Mouse (Mus musculus) neural tube, embryonic 15.5 days (tissue): ENCODE results near the gene Wdr34. TPM values are rescaled to one million over a fixed set of nuclear protein-coding genes. Genes with fewer than 3 reads are reported as not detected.

Experiments
- ATAC-seq: fragments of 200-750 bp; cut with Nextera tagmentation; 2 replicates; pipeline ENCODE4 v1.8.0; 2017; ENCODE audit warnings: mild to moderate bottlenecking, moderate TSS enrichment, moderate library complexity; ENCODE audit not compliant: low FRiP score
- H3K27ac ChIP-seq: fragments of 300-500 bp; sonication (generic); replicated peaks from 2 replicates; pipeline ENCODE4 v1.5.1; 2015; ENCODE audit warnings: mild to moderate bottlenecking, inconsistent platforms
- H3K27me3 ChIP-seq: fragments of 300-500 bp; sonication (generic); replicated peaks from 2 replicates; pipeline ENCODE4 v1.6.1; 2015; ENCODE audit warnings: inconsistent platforms
- H3K36me3 ChIP-seq: fragments of 300-500 bp; sonication (generic); 2 replicates; pipeline ENCODE4 v1.6.1; 2015; ENCODE audit warnings: inconsistent platforms
- H3K4me1 ChIP-seq: fragments of 300-500 bp; sonication (generic); 2 replicates; pipeline ENCODE4 v1.6.1; 2015; ENCODE audit warnings: inconsistent platforms
- H3K4me2 ChIP-seq: fragments of 300-500 bp; sonication (generic); 2 replicates; pipeline ENCODE4 v1.6.1; 2015; ENCODE audit warnings: inconsistent platforms, mild to moderate bottlenecking, moderate library complexity
- H3K4me3 ChIP-seq: fragments of 300-500 bp; sonication (generic); replicated peaks from 2 replicates; pipeline ENCODE4 v1.5.1; 2015; ENCODE audit warnings: mild to moderate bottlenecking, inconsistent platforms
- H3K9ac ChIP-seq: fragments of 300-500 bp; sonication (generic); replicated peaks from 2 replicates; pipeline ENCODE4 v1.6.1; 2015; ENCODE audit warnings: mild to moderate bottlenecking, inconsistent platforms
- H3K9me3 ChIP-seq: fragments of 300-500 bp; sonication (generic); replicated peaks from 2 replicates; pipeline ENCODE4 v1.6.1; 2016; ENCODE audit warnings: inconsistent platforms
- WGBS: fragments of 180-500 bp; shearing (Covaris S2); methylation state at CpG from one replicate; pipeline ENCODE4 v1.1.7; 2015; ENCODE audit warnings: mixed read lengths; 5-methylcytosine and 5-hydroxymethylcytosine counted together
- polyA plus RNA-seq: library from polyadenylated mRNA; unstranded; fragments of >200 nt; fragmentation: Nextera tagmentation; extraction: Ambion mirVana; gene quantifications from 2 replicates; pipeline ENCODE4 v1.2.1, GENCODE M21; 2015

Gene Wdr34
- polyA plus RNA-seq, result 63.0 and 72.9 TPM in 2 replicates

GRCm38 (mm10) chr2:30048699-30049388 lies at the start of gene Wdr34:
TSS of gene Wdr34 (minus strand) at chr2:30048881.
- Histone ChIP-seq H3K9me3 (no peaks in the 10 kb centered on the region), H3K4me1 (peaks cover 12% of the 10 kb centered on the region), H3K4me2 (peak within 1 kb of the TSS; percentile 61), H3K4me3 (peak within 1 kb of the TSS; percentile 83), H3K27ac (peak within 1 kb of the TSS; percentile 98), H3K36me3 (peaks cover 12% of the 10 kb centered on the region; the same call in 1 of the 2 replicates), H3K27me3 (no peaks in the 10 kb centered on the region), H3K9ac (peak within 1 kb of the TSS; percentile 79)
- ATAC-seq, result peak; percentile 96
- 1% methylated on average over 54 of the region's 54 CpGs for WGBS

GRCm38 (mm10) chr2:30095882-30096527 lies 47.3 kb upstream of the Wdr34 start:
- no peak for ATAC-seq
- Histone ChIP-seq H3K27ac (no peak overlapping the region), H3K36me3 (peaks cover 42% of the 10 kb centered on the region), H3K27me3 (no peaks in the 10 kb centered on the region), H3K4me2 (no peak overlapping the region), H3K4me3 (no peak overlapping the region), H3K9me3 (no peaks in the 10 kb centered on the region), H3K9ac (no peak overlapping the region), H3K4me1 (peaks cover 23% of the 10 kb centered on the region)
- WGBS, result 87% methylated on average over 2 of the region's 2 CpGs

- peak overlapping the region; percentile 88 for H3K4me2 ChIP-seq
- H3K9ac ChIP-seq, result peak overlapping the region; percentile 60
- H3K36me3 ChIP-seq, result peaks cover 24% of the 10 kb centered on the region
- peaks cover 23% of the 10 kb centered on the region for H3K4me1 ChIP-seq
- H3K4me3 ChIP-seq, result peak overlapping the region; percentile 67
- peak; percentile 10; the same call in 1 of the 2 replicates for ATAC-seq
- H3K27me3 ChIP-seq, result no peaks in the 10 kb centered on the region
- H3K27ac ChIP-seq, result peak overlapping the region; percentile 61
- 2% methylated on average over 13 of the region's 13 CpGs for WGBS
- no peaks in the 10 kb centered on the region for H3K9me3 ChIP-seq
Observed at GRCm38 (mm10) chr2:30094208-30094588, 45.5 kb upstream of the Wdr34 start.

- WGBS, result under 1% methylated on average over 51 of the region's 51 CpGs
- peak; percentile 97 for ATAC-seq
- peaks cover 23% of the 10 kb centered on the region for H3K4me1 ChIP-seq
- H3K27me3 ChIP-seq, result no peaks in the 10 kb centered on the region
- H3K27ac ChIP-seq, result peak within 1 kb of the TSS; percentile 61
- H3K36me3 ChIP-seq, result peaks cover 18% of the 10 kb centered on the region
- H3K4me2 ChIP-seq, result peak within 1 kb of the TSS; percentile 88
- peak within 1 kb of the TSS; percentile 67 for H3K4me3 ChIP-seq
- no peaks in the 10 kb centered on the region for H3K9me3 ChIP-seq
- peak within 1 kb of the TSS; percentile 60 for H3K9ac ChIP-seq
Observed at GRCm38 (mm10) chr2:30093471-30094207, 45.0 kb upstream of the Wdr34 start, which contains the start of gene Zdhhc12. TSS of gene Zdhhc12 (minus strand) at chr2:30093648.

- Histone ChIP-seq H3K27ac (no peak overlapping the region), H3K4me2 (peak overlapping the region; percentile 88), H3K27me3 (no peaks in the 10 kb centered on the region), H3K4me3 (peak overlapping the region; percentile 67), H3K36me3 (peaks cover 9% of the 10 kb centered on the region), H3K9me3 (no peaks in the 10 kb centered on the region), H3K9ac (peak overlapping the region; percentile 60; the same call in 1 of the 2 replicates), H3K4me1 (peaks cover 23% of the 10 kb centered on the region)
- 68% methylated on average over 6 of the region's 6 CpGs for WGBS
- no peak for ATAC-seq
Observed at GRCm38 (mm10) chr2:30092280-30092918, 43.7 kb upstream of the Wdr34 start.

GRCm38 (mm10) chr2:30091521-30091920 lies 42.8 kb upstream of the Wdr34 start:
- WGBS, result 95% methylated on average over 12 of the region's 12 CpGs
- no peak overlapping the region for H3K4me2 ChIP-seq
- H3K27me3 ChIP-seq, result no peaks in the 10 kb centered on the region
- peaks cover 1% of the 10 kb centered on the region; the same call in 1 of the 2 replicates for H3K36me3 ChIP-seq
- H3K9ac ChIP-seq, result no peak overlapping the region
- H3K27ac ChIP-seq, result no peak overlapping the region
- no peak overlapping the region for H3K4me3 ChIP-seq
- ATAC-seq, result no peak
- no peaks in the 10 kb centered on the region for H3K9me3 ChIP-seq
- peaks cover 23% of the 10 kb centered on the region for H3K4me1 ChIP-seq

- Histone ChIP-seq H3K36me3 (no peaks in the 10 kb centered on the region), H3K27me3 (no peaks in the 10 kb centered on the region), H3K9ac (no peak overlapping the region), H3K4me3 (no peak overlapping the region), H3K4me1 (peaks cover 6% of the 10 kb centered on the region; the same call in 1 of the 2 replicates), H3K27ac (no peak overlapping the region), H3K9me3 (no peaks in the 10 kb centered on the region), H3K4me2 (no peak overlapping the region)
- WGBS, result 95% methylated on average over 4 of the region's 4 CpGs
- no peak for ATAC-seq
Observed at GRCm38 (mm10) chr2:30087310-30087709, 38.6 kb upstream of the Wdr34 start.

GRCm38 (mm10) chr2:30084632-30085031 lies 36.0 kb upstream of the Wdr34 start:
- ATAC-seq, result peak; percentile 50; the same call in 1 of the 2 replicates
- no peak overlapping the region for H3K9ac ChIP-seq
- WGBS, result 14% methylated on average over 12 of the region's 12 CpGs
- H3K4me2 ChIP-seq, result peak overlapping the region; percentile 49
- no peak overlapping the region for H3K27ac ChIP-seq
- no peaks in the 10 kb centered on the region for H3K9me3 ChIP-seq
- H3K4me1 ChIP-seq, result peaks cover 6% of the 10 kb centered on the region; the same call in 1 of the 2 replicates
- H3K4me3 ChIP-seq, result peak overlapping the region; percentile 13; the same call in 1 of the 2 replicates
- H3K36me3 ChIP-seq, result no peaks in the 10 kb centered on the region
- H3K27me3 ChIP-seq, result no peaks in the 10 kb centered on the region

- H3K9ac ChIP-seq, result no peak overlapping the region
- H3K9me3 ChIP-seq, result no peaks in the 10 kb centered on the region
- no peaks in the 10 kb centered on the region for H3K36me3 ChIP-seq
- H3K4me3 ChIP-seq, result no peak overlapping the region
- H3K4me2 ChIP-seq, result peak overlapping the region; percentile 49
- peaks cover 6% of the 10 kb centered on the region; the same call in 1 of the 2 replicates for H3K4me1 ChIP-seq
- no peaks in the 10 kb centered on the region for H3K27me3 ChIP-seq
- no peak for ATAC-seq
- 51% methylated on average over 5 of the region's 5 CpGs for WGBS
- H3K27ac ChIP-seq, result no peak overlapping the region
Observed at GRCm38 (mm10) chr2:30084113-30084512, 35.4 kb upstream of the Wdr34 start.

GRCm38 (mm10) chr2:30080181-30080800 lies 31.6 kb upstream of the Wdr34 start:
- Histone ChIP-seq H3K27ac (no peak overlapping the region), H3K9me3 (no peaks in the 10 kb centered on the region), H3K4me3 (no peak overlapping the region), H3K27me3 (no peaks in the 10 kb centered on the region), H3K4me2 (no peak overlapping the region), H3K36me3 (no peaks in the 10 kb centered on the region), H3K4me1 (peaks cover 19% of the 10 kb centered on the region), H3K9ac (no peak overlapping the region)
- ATAC-seq, result no peak
- 93% methylated on average over 15 of the region's 15 CpGs for WGBS

- H3K9me3 ChIP-seq, result no peaks in the 10 kb centered on the region
- H3K4me2 ChIP-seq, result no peak overlapping the region
- ATAC-seq, result no peak
- H3K4me3 ChIP-seq, result no peak overlapping the region
- H3K4me1 ChIP-seq, result peaks cover 13% of the 10 kb centered on the region
- 80% methylated on average over 4 of the region's 4 CpGs for WGBS
- H3K27ac ChIP-seq, result no peak overlapping the region
- H3K9ac ChIP-seq, result no peak overlapping the region
- H3K36me3 ChIP-seq, result peaks cover 3% of the 10 kb centered on the region; the same call in 1 of the 2 replicates
- H3K27me3 ChIP-seq, result no peaks in the 10 kb centered on the region
Observed at GRCm38 (mm10) chr2:30078760-30079159, 30.1 kb upstream of the Wdr34 start.
